Mouse (Mus musculus): Measurements from ENCODE around the gene Gm27179.
"Not testable (repeated sequence)": the region's sequence is repeated elsewhere in the genome, so short reads cannot be mapped to it uniquely, and the experiment has no call there.

DNA sequence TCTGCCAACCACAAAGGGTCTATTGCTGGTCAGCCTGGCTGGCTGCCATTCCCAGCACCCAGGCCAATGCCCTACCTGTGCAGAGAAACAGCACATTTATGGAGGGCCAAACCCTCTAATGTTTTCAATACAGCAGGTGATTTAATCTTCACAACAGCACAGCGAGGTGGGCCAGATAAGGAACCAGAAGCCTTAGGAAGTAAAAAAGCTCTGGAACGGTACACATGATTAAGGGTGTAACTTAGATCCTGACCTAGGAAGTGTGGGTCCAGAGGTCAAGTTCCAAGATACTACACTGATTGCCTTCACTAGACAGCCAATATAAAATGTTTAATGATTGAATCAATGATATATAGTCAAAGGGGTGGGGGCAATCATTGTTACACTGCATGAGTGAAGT is 8.5 kb upstream of the Gm27179 start:
- not testable (repeated sequence) for TF ChIP-seq GATA1 (IDR thresholded peaks at IDR 0.05; ENCODE audit: borderline replicate concordance, low read length); FLI1 (IDR thresholded peaks at IDR 0.05; ENCODE audit: low read length)

All from megakaryocyte, embryonic 14.5 days (primary cell).